Mouse (Mus musculus) urinary bladder, adult 2 months (tissue): ENCODE data around the gene Dpp9. TPM values are rescaled to one million over a fixed set of nuclear protein-coding genes. Genes with fewer than 3 reads are reported as not detected.

Experiments
- DNase-seq: peaks from one replicate; pipeline ENCODE4 v3.0.0; 2022; ENCODE audit warnings: low spot score
- polyA plus RNA-seq: library from polyadenylated mRNA; depleted of rRNA; stranded (reverse); fragments of >200 nt; gene quantifications from 2 replicates; pipeline ENCODE4 v1.2.3, GENCODE M21; 2012; rRNA removed

Gene Dpp9
- polyA plus RNA-seq, 1 experiment, result 24.8 TPM

DNA sequence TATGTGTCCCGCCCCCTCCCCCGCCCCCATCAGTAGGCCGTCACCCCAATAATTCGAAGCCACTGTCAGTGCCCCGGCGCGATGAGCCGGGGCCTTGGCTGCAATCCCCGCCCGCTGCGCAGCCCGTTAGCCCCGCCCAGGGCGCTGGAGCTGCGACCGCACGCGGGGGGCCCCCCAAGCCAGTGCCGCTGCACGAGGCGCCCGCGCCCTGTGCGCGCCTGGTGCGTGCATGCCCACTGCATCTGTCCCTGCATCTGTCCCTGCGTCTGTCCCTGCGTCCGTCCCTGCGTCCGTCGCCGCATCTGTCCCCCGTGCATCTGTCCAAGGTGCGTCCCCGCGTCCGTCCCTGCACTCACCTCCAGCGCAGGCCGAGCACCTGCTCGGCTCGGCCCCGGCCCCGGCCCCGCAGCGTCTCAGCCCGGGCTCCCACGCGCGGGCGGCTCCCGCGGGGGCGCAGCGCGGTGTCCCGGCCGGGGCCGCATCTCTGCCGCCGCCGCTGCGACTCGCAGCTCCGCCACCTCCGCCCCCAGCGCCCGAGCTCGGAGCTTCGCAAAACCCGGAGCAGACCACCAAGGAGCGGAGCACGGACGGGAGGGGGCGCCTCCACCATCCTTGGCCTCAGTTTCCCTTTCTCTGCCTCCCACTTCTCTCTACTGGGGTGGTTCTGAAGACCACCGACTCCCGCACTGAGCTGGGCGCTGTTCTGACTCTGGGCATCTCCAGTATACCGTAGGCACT is 78.7 kb downstream of the Dpp9 start, which contains the start of gene Sema6b:
Sema6b (minus strand) TSS at position 486 of the 738 bp plus-strand sequence.
- no peak for DNase-seq

DNA sequence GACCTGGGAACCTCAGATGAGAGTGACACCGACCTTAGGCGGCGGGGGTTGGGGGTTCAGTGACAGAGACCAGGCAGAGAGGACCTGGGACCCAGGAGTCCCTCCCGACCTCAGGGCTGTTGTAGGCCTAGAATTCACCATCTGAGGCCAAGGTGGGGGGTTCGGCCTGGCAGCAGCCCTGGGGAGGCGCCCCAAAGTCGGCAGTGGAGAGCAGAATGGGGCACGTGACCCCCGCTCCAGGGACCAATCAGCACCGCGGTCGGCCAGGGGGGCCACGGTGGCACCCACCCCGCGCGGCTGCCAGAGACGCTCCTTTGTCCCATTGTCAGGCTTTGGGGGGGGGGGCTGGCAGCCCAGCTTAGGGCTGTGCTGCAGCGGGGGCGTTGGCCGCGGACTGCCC is 79.3 kb downstream of the Dpp9 start:
- DNase-seq, result no peak

DNA sequence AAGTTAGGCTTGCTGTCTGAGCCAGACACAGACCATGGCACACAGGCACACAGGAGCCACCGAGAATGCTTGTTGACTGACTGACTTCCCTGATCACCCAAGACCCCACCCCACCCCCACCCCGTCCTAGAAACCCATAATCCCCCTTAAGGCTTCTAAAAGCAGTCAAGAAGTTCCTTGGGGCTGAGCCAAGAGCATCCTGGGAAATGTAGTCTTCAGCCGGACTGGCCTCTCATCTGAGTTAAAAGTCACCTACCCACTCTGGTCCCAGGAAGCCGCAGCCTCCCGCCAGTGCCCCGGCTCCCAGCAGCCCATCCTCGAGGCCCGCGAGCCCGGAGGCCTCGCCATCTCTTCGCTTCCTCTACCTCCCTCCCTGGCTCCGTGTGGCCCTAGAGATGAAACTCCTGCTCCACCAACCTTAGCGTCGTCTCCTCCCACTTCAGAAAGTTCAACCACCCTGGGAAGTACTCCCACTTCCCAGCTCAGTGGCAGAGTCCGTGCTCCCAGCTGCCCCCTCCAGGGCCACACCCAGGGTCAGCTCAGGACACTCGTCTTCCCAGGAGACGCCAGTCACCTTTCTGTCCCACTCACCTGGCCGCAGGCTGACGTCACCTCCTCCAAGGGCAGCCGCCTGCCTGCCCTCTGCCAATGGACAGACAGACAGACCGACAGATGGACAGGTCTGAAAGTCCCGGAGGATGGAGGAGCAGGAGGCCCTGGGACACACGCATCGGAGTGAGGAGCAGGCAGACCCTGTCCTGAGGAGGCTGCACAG is 80.7 kb downstream of the Dpp9 start:
- no peak for DNase-seq

Other genes starting within 250 kb of the Dpp9 start
- 1.0 and 1.7 TPM in 2 replicates for gene Shd, start 248.4 kb downstream of the Dpp9 start, polyA plus RNA-seq
- 0.57 and 1.2 TPM in 2 replicates for gene Fsd1, start 232.4 kb downstream of the Dpp9 start, polyA plus RNA-seq
- gene Stap2, start 213.3 kb downstream of the Dpp9 start, polyA plus RNA-seq, result 29.6 and 38.6 TPM in 2 replicates
- 50.4 and 51.1 TPM in 2 replicates for gene Mpnd, start 213.2 kb downstream of the Dpp9 start, polyA plus RNA-seq
- gene Sh3gl1, start 182.3 kb downstream of the Dpp9 start, polyA plus RNA-seq, result 55.5 and 78.1 TPM in 2 replicates
- 2.1 and 2.2 TPM in 2 replicates for gene Chaf1a, start 178.5 kb downstream of the Dpp9 start, polyA plus RNA-seq
- gene Ubxn6, start 143.9 kb downstream of the Dpp9 start, polyA plus RNA-seq, result 62.3 and 62.7 TPM in 2 replicates
- gene Hdgfl2, start 139.3 kb downstream of the Dpp9 start, polyA plus RNA-seq, result 68.8 and 70.6 TPM in 2 replicates
- gene Plin4, start 109.1 kb downstream of the Dpp9 start, polyA plus RNA-seq, result 96.9 and 98.3 TPM in 2 replicates
- gene Plin5, start 101.3 kb downstream of the Dpp9 start, polyA plus RNA-seq, result 1.4 and 1.9 TPM in 2 replicates
- gene Lrg1, start 96.9 kb downstream of the Dpp9 start, polyA plus RNA-seq, result 23.4 and 23.9 TPM in 2 replicates
- 3.3 and 4.4 TPM in 2 replicates for gene Sema6b, start 78.6 kb downstream of the Dpp9 start, polyA plus RNA-seq
- 1.7 and 2.0 TPM in 2 replicates for gene Tnfaip8l1, start 56.4 kb downstream of the Dpp9 start, polyA plus RNA-seq
- 42.0 and 51.0 TPM in 2 replicates for gene Mydgf, start 35.0 kb downstream of the Dpp9 start, polyA plus RNA-seq
- 14.4 and 17.2 TPM in 2 replicates for gene Fem1a, start 37.9 kb upstream of the Dpp9 start, polyA plus RNA-seq
- 8.7 and 10.0 TPM in 2 replicates for gene Ticam1, start 57.9 kb upstream of the Dpp9 start, polyA plus RNA-seq
- gene Plin3, start 74.0 kb upstream of the Dpp9 start, polyA plus RNA-seq, result 34.6 and 43.6 TPM in 2 replicates
- not detected in 2 replicates for gene Arrdc5, start 81.4 kb upstream of the Dpp9 start, polyA plus RNA-seq
- gene Uhrf1, start 84.4 kb upstream of the Dpp9 start, polyA plus RNA-seq, result 4.6 and 5.3 TPM in 2 replicates
- gene Kdm4b, start 107.2 kb upstream of the Dpp9 start, polyA plus RNA-seq, result 23.7 and 31.1 TPM in 2 replicates